Mouse (Mus musculus): ENCODE results near the gene Cdt1.

Cdt1 gene

DNA sequence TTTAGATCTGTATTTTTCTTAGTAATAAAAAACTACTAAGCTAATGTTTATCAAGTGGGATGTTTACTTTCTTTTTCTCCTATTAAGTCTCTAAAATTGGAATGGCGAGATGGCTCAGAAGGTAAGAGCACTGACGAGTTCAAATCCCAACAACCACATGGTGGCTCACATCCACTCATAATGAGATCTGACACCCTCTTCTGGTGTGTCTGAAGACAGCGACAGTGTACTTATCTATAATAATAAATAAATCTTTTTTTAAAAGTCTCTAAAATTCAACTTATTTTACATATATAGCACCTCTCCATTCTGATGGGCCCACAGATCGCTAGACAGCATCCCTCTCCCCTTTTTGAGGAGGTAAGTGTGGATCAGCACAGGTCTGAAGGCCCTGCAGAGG is 42.4 kb downstream of the Cdt1 start:
- no peak for DNase-seq (ENCODE audit: extremely low read depth, insufficient read length, low spot score)

DNA sequence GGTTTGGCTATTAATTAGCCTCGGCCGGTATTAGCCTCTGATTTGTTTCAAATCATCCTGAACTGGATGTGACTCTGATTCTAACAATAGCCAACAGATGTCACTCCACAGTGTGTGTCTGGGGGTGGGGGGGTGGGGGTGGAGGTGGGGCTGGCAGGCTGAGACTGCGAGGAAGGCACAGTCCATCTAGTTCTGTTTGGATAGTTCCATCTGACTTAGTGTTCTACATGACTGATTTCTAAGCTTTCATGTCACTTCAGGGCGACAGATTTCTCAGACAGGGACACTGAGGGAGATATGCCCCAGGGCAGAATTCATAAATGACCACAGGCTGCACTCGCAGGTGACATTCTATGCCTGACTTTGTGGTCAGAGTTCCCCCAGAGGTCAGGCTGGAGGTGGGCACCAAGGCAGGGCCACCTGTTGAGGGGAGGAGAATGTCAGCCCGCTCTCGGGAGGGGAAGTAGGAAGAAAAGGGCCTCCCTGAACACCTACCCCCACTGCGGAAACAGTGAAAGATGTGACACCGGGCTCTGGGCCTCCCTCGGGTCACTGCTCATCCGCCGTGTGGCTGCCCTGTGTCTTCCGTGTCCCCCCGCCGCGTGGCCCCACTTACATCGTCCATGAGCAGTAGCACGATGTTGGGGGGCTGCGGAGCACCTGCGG is 42.9 kb downstream of the Cdt1 start:
- DNase-seq (ENCODE audit: extremely low read depth, insufficient read length, low spot score): no peak

DNA sequence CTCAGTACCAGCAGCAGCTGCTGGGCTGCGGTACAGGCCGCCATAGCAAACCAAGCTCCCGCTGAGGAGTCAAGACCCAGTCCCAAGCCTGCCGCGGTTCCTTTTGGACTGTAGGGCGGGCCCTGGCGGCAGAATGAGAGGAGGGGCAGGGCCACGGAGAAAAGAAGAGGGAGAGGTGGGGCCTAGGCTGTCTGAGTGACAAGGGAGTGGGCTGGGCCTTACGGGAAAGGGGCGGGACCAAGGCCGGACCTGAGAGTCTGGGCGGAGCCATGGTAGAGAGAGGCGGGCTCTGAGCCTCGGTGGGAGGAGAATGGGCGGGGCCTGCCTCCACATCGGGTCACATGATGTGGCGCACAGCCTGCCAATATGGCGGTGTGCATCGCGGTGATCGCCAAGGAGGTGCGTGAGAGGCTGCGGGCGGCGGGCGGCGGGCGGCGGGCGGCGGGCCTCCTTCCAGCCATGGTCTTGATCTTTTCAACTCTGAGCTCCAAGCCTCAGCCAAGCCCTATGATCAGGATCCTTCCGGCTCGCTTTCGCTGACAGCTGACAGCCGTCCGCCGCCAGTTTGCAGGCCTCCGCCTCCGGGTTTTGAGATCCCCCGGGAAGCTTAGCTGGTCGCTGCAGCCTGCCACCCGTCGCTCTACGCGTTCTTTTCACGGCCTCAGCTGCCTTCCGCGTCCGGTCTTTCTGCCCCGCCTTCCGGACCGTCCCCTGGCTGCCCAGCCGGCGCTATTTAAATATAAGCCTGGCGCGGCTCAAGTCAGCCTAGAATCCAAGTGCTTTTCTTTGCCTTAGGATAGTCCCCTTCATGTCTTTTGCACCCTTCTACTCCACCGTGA is 43.7 kb downstream of the Cdt1 start, which contains the start of the genes Galns and Trappc2l:
Gene Galns, minus strand, starts transcription at position 169 of the 839 bp plus-strand sequence.
Gene Trappc2l, plus strand, starts transcription at position 346 of the 839 bp plus-strand sequence.
- peak; percentile 93 for DNase-seq (ENCODE audit: extremely low read depth, insufficient read length, low spot score)

DNA sequence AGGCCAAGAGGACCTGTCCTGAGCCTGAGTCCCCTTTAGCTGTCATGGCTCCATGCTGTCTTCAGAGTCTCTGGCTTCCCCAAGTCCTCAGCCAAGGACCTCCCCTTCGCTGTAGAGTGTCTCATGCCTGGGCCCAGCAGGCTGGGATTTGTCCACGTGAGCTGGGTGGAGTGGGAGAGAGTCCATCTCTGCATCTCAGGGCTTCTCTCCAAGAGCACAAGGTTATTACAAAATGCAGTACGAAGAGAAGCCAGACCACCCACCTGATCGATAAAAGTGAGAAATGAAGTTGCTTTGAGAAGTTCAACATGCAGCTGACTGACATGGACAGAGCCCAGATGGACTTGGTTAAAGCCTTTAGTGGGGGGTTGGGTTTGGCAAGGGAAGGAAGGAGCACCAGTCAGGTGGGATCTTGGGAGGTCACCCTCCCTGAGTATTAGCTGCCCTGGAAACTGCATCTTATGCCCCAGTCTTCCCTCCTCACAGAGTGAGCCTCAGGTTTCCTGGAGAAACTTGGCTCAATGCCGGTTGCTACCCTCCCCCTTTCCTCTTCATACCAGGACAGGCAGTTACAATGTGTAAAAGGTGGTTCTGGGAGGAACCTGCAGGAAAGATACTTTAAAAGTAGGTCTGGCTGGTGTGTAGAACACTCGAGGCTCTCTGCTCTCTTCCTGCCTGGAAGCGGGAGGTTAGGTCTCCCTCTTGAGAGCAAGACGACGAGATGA is 48.5 kb downstream of the Cdt1 start:
- no peak for DNase-seq (ENCODE audit: extremely low read depth, insufficient read length, low spot score)

DNA sequence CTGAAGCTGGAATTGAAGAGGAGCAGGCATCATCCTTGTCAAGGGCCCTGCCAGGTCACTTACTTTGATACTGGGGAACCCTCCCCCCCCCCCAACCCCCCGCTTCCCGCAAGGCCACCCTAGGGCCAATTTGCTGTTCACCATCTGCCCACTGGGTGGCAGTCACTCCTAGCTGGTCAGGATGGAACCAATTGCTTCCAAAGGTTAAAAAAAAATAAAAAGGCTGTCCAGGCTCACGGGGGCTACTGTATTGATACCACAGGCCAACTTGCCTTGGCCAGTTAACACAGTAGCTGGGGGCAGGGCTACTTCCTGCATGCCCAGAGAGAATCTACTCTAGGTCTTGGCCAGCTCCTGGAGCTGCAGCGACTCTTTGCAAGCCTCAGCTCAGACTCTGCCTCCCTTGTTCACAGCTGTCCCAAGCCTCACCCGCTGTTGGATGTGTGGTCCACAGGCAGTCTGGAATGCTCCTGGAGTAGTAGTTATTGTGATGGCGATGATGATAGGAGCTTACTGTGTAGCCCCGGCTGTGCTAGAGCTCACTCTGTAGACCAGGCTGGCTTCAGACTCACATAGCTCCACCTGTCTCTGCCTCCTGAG is 50.2 kb downstream of the Cdt1 start:
- no peak for DNase-seq (ENCODE audit: extremely low read depth, insufficient read length, low spot score)

DNA sequence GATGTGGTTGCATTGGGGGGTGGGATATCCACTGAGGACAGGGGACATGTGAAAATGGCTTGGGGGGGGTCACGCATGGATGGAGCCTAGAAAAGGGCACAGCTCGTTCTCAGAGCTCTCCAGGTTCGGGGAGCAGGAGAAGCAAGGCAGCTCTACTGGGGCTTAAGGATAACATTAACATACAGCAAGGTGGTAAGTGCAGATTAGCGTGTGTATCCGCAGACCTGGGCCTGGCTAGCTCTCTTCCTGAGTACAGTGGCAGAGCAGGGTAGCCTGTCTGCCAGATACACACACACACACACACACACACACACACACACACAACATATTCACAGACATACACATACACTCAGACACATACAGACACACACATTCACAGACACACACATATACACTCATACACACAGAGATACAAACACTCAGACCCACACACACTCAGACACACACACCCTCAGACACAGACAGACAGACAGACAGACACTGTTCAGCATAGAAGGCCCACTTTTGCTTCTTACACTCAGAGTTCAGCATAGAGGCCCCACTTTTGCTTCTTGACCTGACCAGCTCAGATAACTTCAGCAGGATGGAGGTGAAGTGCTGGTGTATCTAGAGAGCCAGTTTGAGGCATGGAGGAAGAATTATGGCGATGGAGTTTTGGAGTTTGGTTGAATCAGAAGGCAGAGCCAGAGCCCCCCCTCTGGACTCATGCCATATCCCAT is 51.0 kb downstream of the Cdt1 start:
- no peak for DNase-seq (ENCODE audit: extremely low read depth, insufficient read length, low spot score)

DNA sequence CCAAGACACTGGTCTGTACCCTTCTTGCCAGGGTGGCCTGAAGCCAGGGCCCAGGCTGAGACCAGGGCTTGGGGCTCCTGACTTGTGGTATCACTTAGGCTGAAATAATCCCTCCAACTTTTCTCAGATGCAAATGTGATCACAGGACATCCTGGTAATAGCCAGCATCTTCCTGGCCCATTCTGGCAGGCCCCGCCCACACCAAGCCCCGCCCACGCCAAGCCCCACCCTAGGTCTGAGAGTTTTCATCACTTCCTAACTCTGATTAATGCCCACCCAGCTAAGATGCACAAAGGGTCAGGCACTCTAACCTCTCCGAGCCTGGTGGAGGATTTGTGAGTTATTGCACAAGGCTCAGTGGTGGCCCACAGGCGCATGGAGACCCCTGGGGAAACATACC is 52.6 kb downstream of the Cdt1 start:
- DNase-seq (ENCODE audit: extremely low read depth, insufficient read length, low spot score): no peak

DNA sequence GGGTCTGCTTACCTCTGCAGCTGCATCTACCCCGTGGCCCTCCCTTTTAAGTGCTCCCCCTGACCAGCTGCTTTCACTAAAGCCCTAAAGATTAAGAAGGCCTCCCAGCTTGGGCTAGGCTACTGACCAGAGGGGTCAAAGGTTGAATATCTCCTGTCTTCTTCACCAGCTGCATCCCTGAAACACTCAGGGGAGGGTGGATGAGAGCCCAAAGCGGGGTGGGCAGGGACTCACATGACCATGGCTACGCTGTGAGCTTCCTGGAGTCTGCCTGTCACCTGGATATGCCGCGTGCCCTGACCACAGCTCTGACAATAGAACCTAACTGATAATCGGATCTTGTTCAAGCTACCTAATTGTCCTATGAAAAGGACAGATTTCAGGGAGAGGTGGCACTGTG is 54.9 kb downstream of the Cdt1 start, which contains the start of gene Pabpn1l:
Gene Pabpn1l, minus strand, starts transcription at position 13 of the 400 bp plus-strand sequence.
- DNase-seq (ENCODE audit: extremely low read depth, insufficient read length, low spot score): no peak
